Comparison of ENCODE assay signal across 8 mouse cellular contexts in the genomic region with DNA sequence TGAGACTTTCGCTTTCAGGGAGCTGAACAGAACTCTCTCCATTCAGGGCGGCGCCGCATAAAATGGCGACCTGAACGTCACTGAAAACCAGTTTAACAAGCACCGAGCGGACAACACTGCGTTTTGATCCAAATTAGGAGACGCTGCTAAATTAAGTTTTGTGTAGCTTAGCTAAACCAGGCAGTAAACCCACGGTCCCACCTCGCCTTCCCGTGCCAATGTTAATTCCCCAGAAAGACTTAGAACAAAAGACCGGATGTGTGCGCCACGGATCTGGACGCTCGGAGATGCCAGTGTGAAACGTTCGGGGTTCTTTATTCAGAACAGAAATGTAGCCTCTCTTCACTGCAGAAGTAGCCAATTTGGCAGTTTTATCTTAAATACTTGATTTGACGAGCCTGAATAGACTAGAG. TPM values are rescaled to one million over a fixed set of nuclear protein-coding genes. Genes with fewer than 3 reads are reported as not detected.
DNase-seq lines count a peak whose midpoint lies in the region; ATAC-seq lines count a peak whose summit lies in the region.

No protein-coding gene starts in this region.

- H3K4me1 ChIP-seq in forebrain, embryonic 15.5 days, result peaks cover 50% of the 10 kb centered on the region

- H3K9ac ChIP-seq in forebrain, embryonic 15.5 days (replicated peaks), result peak overlapping the region; percentile 74

- H3K36me3 ChIP-seq in forebrain, embryonic 15.5 days, result no peaks in the 10 kb centered on the region

- H3K4me2 ChIP-seq in forebrain, embryonic 15.5 days (replicated peaks), result peak overlapping the region; percentile 77

- H3K4me3 ChIP-seq in forebrain, embryonic 15.5 days, result peak overlapping the region; percentile 47

- intact Hi-C loops in heart, postnatal 36 days (cut with DNase I), result loop anchor here (1.0 to 10.0 kb wide), 5 partner anchors 38 to 1870 kb away; partner anchors contain the start of genes Hist1h1b, Hist1h1c, Hist1h1e and Hist1h2ai

- ATAC-seq in forebrain, embryonic 15.5 days (replicated peaks), result peak; percentile 17; the same call in 1 of the 2 replicates

- no peaks in the 10 kb centered on the region for H3K27me3 ChIP-seq in forebrain, embryonic 15.5 days

- DNase-seq in CD4-positive helper T cell, adult 2 months (ENCODE audit: low read depth, low spot score), result peak; percentile 84
- peak; percentile 80 for DNase-seq in adrenal gland, postnatal 14 days
- DNase-seq in heart, postnatal 36 days, result peak; percentile 73 to 80
- DNase-seq in layer of hippocampus, adult 9-11 months, result peak; percentile 67
- DNase-seq in lung, postnatal 10 days, result peak; percentile 84
- peak; percentile 40 for DNase-seq in retina, adult 2 months (ENCODE audit: low read depth, low spot score)
- DNase-seq in thymus, postnatal 14 days, result peak; percentile 75

- H3K27ac ChIP-seq in forebrain, embryonic 15.5 days (replicated peaks), result peak overlapping the region; percentile 97

- WGBS in forebrain, embryonic 15.5 days, result under 1% methylated on average over 21 of the region's 21 CpGs

- no peaks in the 10 kb centered on the region for H3K9me3 ChIP-seq in forebrain, embryonic 15.5 days

RNA-seq across cellular contexts. Expression of gene Hist1h4d, which starts 3.6 kb away (rescaled TPM):
- total RNA-seq in adrenal gland, postnatal 14 days (2021), result 250 and 265 TPM in 2 replicates
- polyA plus RNA-seq in forebrain, embryonic 15.5 days (2015; fragmentation: Nextera tagmentation; extraction: Ambion mirVana), result 76.0 and 88.6 TPM in 2 replicates
- 10 to 100 TPM; 61.5 to 67.6 TPM for total RNA-seq in heart, postnatal 36 days (2021)

RNA-seq across cellular contexts. Expression of gene Hist1h3d, which starts 9.5 kb away (rescaled TPM):
- total RNA-seq in adrenal gland, postnatal 14 days (2021), result 27.2 and 39.2 TPM in 2 replicates
- polyA plus RNA-seq in forebrain, embryonic 15.5 days (2015; fragmentation: Nextera tagmentation; extraction: Ambion mirVana), result 4.5 and 5.1 TPM in 2 replicates
- 1 to 10 TPM; 3.1 to 4.8 TPM for total RNA-seq in heart, postnatal 36 days (2021)

RNA-seq across cellular contexts. Expression of gene Hist1h2ad, which starts 10.9 kb away (rescaled TPM):
- total RNA-seq in adrenal gland, postnatal 14 days (2021), result 12.6 and 14.1 TPM in 2 replicates
- 1.5 and 2.0 TPM in 2 replicates for polyA plus RNA-seq in forebrain, embryonic 15.5 days (2015; fragmentation: Nextera tagmentation; extraction: Ambion mirVana)
- total RNA-seq in heart, postnatal 36 days (2021), result 1 to 10 TPM; 2.9 to 4.6 TPM

RNA-seq across cellular contexts. Expression of gene Hist1h2bf, which starts 11.0 kb away (rescaled TPM):
- total RNA-seq in adrenal gland, postnatal 14 days (2021), result 127 and 167 TPM in 2 replicates
- 1.6 and 2.9 TPM in 2 replicates for polyA plus RNA-seq in forebrain, embryonic 15.5 days (2015; fragmentation: Nextera tagmentation; extraction: Ambion mirVana)
- 10 to 100 TPM; 13.1 to 14.6 TPM for total RNA-seq in heart, postnatal 36 days (2021)

RNA-seq across cellular contexts. Expression of gene Hist1h2bg, which starts 13.8 kb away (rescaled TPM):
- total RNA-seq in adrenal gland, postnatal 14 days (2021), result 288 and 319 TPM in 2 replicates
- polyA plus RNA-seq in forebrain, embryonic 15.5 days (2015; fragmentation: Nextera tagmentation; extraction: Ambion mirVana), result 4.7 and 5.6 TPM in 2 replicates
- total RNA-seq in heart, postnatal 36 days (2021), result 10 to 100 TPM; 38.1 to 41.0 TPM

Comparison
In these comparisons a context has a peak if more than half of its experiments do, and no peak if none do; other contexts are left out.
1. Peak in every context shown above with its lines: DNase-seq, ATAC-seq, H3K4me3 ChIP-seq and H3K27ac ChIP-seq.